Mouse (Mus musculus) cerebellum, adult 2 months (tissue): ENCODE measurements at regions not wholly inside any gene's neighbourhood (a gene's known extent, or its start where the extent isn't known, plus 50 kb on each side); places are given as distances from the start of the nearest gene placed in this dataset.

Source experiments
- CTCF ChIP-seq: fragments of 200-500 bp; IDR thresholded peaks from 2 replicates; pipeline ENCODE4 v1.5.1; 2011; ENCODE audit warnings: low read depth, mild to moderate bottlenecking, control low read depth, low read length, moderate library complexity, borderline replicate concordance; ENCODE audit not compliant: insufficient read depth
- POLR2A ChIP-seq: fragments of 200-500 bp; IDR thresholded peaks from 2 replicates; pipeline ENCODE4 v1.6.1; 2011; ENCODE audit warnings: low read length, control low read depth, borderline replicate concordance; ENCODE audit not compliant: insufficient read depth

DNA sequence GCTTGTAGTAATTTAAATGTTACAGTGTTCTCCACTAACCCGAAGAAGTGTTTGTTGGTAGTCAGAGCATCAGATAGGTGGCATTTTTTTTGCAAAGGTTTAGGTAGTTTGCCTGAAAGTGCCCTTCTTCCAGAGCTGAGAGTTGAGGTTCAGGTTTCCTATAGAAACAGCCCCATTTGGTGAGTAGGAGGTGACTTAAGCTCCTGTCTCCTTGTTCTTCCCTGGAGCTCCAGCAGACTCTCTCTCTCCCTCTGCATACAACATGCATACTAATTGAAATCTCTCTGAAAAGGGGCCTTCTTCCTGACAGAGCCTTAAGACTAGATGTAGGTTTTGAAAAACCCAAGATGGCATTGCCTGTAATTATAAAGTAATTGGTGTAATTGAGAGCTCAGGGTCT is 161.3 kb downstream of the Spata19 start:
- TF ChIP-seq CTCF (no peak), POLR2A (no peak)
